Mouse (Mus musculus) hindbrain, embryonic 16.5 days (tissue): ENCODE data around the gene Cyp4a30b. TPM values are rescaled to one million over a fixed set of nuclear protein-coding genes. Genes with fewer than 3 reads are reported as not detected.
"Not testable (repeated sequence)": the region's sequence is repeated elsewhere in the genome, so short reads cannot be mapped to it uniquely, and the experiment has no call there.

Source experiments
- ATAC-seq: fragments of 200-750 bp; cut with Nextera tagmentation; 2 replicates; pipeline ENCODE4 v1.8.0; 2017; ENCODE audit warnings: moderate TSS enrichment, moderate library complexity
- H3K27ac ChIP-seq: fragments of 300-500 bp; sonication (generic); 2 replicates; pipeline ENCODE4 v1.5.1; 2014; ENCODE audit warnings: low read depth, mild to moderate bottlenecking, control low read depth, low read length, moderate library complexity
- H3K27me3 ChIP-seq: fragments of 300-500 bp; sonication (generic); replicated peaks from 2 replicates; pipeline ENCODE4 v1.6.1; 2014; ENCODE audit warnings: low read length; ENCODE audit not compliant: control insufficient read depth, insufficient read depth
- H3K36me3 ChIP-seq: fragments of 300-500 bp; sonication (generic); 2 replicates; pipeline ENCODE4 v1.6.1; 2014; ENCODE audit warnings: mild to moderate bottlenecking, low read length, moderate library complexity, mixed read lengths; ENCODE audit not compliant: control insufficient read depth, insufficient read depth
- H3K4me1 ChIP-seq: fragments of 300-500 bp; sonication (generic); 2 replicates; pipeline ENCODE4 v1.6.1; 2014; ENCODE audit warnings: low read depth, low read length; ENCODE audit not compliant: control insufficient read depth, insufficient read depth
- H3K4me2 ChIP-seq: fragments of 300-500 bp; sonication (generic); 2 replicates; pipeline ENCODE4 v1.6.1; 2014; ENCODE audit warnings: mild to moderate bottlenecking, low read length, control low read depth, moderate library complexity
- H3K4me3 ChIP-seq: fragments of 300-500 bp; sonication (generic); 2 replicates; pipeline ENCODE4 v1.5.1; 2014; ENCODE audit warnings: mild to moderate bottlenecking, low read length, control low read depth, moderate library complexity
- H3K9ac ChIP-seq: fragments of 300-500 bp; sonication (generic); 2 replicates; pipeline ENCODE4 v1.6.1; 2014; ENCODE audit warnings: low read depth, mild to moderate bottlenecking, control low read depth, low read length, moderate library complexity
- H3K9me3 ChIP-seq: fragments of 300-500 bp; sonication (generic); 2 replicates; pipeline ENCODE4 v1.6.1; 2014; ENCODE audit warnings: mild to moderate bottlenecking, low read length, moderate library complexity; ENCODE audit not compliant: control insufficient read depth
- WGBS: fragments of 180-500 bp; shearing (Covaris S2); extraction: QIAGEN DNeasy Blood & Tissue Kit; methylation state at CpG from one replicate; pipeline ENCODE4 v1.1.7; 2014; 5-methylcytosine and 5-hydroxymethylcytosine counted together
- polyA plus RNA-seq: library from polyadenylated mRNA; unstranded; fragments of >200 nt; fragmentation: Nextera tagmentation; extraction: Ambion mirVana; gene quantifications from 2 replicates; pipeline ENCODE4 v1.2.1, GENCODE M21; 2015

Cyp4a30b gene
- not detected in 2 replicates for polyA plus RNA-seq

DNA sequence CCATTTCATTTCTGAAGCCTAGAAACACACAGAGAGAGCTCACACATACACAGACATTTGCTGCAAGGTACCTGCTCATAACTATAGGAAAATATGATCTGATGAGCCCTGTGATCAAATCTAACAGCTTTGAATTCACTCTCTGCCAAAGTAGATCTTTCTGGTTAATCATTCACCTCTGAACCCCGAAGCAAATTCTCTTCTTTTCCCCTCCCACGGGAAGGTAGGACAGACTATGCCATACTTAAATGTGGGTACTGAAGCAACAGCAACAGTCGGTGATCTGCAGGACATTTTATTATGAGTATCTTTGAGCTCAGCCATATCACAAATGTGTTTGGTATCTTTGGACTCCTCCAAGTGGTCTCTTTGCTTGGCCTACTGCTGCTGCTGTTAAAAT is at the start of gene Cyp4a30b:
TSS of gene Cyp4a30b (plus strand) at position 301 of the 400 bp plus-strand sequence.
- no peak within 1 kb of the TSS for H3K27ac ChIP-seq
- no peaks in the 10 kb centered on the region for H3K9me3 ChIP-seq
- 76% methylated on average over 3 of the region's 3 CpGs for WGBS
- no peak within 1 kb of the TSS for H3K9ac ChIP-seq
- ATAC-seq, result no peak
- no peak within 1 kb of the TSS for H3K4me2 ChIP-seq
- H3K4me1 ChIP-seq, result no peaks in the 10 kb centered on the region
- no peaks in the 10 kb centered on the region for H3K36me3 ChIP-seq
- H3K4me3 ChIP-seq, result no peak within 1 kb of the TSS
- no peaks in the 10 kb centered on the region for H3K27me3 ChIP-seq

DNA sequence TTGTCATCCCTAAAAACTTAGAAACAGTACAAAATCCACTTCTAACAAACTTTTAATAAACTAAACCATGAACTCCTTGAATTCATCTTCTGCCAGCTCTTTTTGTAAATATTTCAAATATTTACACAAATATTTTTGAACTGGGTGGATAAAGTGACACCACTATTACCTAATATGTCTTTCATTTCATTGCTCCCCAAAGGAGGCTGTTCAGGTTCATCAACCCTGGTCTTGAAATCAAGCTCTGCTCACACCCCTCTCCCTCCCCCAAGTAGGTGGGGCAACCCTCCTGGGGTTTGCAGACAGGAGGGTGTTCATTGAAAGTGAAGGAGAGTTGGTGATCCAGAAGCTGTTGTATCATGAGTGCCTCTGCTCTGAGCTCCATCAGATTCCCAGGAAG is 41.1 kb upstream of the Cyp4a30b start, which contains the start of gene Cyp4a12b:
TSS of gene Cyp4a12b (plus strand) at position 301 of the 400 bp plus-strand sequence.
- ATAC-seq, H3K4me1 ChIP-seq, H3K9ac ChIP-seq, H3K36me3 ChIP-seq, H3K9me3 ChIP-seq, H3K4me3 ChIP-seq, H3K4me2 ChIP-seq, H3K27me3 ChIP-seq, H3K27ac ChIP-seq: not testable (repeated sequence)

DNA sequence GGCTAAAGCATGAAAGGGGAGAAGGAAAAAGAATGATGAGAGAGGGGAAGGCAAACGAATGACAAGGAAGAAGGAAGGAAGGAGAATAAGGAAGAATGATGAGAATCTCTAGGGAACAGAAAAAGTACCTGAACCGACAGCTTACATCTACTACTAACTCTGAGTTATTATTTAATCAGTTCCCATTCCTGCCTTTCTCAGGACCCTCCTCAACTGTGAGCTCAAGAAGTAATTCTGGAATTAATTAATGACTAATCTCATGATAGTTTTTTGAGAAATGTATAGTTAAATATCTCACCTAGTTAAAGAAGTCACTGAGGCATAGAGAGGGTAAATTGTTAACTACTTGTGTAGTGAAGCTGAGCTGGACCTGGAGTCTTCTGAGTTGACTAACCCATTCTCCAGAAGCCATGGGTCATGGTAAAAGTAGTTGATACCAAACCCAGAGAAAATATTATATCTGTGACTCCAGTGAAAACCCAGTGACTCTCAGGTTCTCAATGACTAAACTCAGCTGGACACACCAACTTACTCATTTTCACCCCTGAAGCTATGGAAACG is 1.7 kb upstream of the Cyp4a30b start:
- Histone ChIP-seq H3K36me3 (no peaks in the 10 kb centered on the region), H3K9me3 (no peaks in the 10 kb centered on the region), H3K9ac (no peak overlapping the region), H3K27ac (no peak overlapping the region), H3K4me2 (no peak overlapping the region), H3K4me3 (no peak overlapping the region), H3K27me3 (no peaks in the 10 kb centered on the region), H3K4me1 (no peaks in the 10 kb centered on the region)
- WGBS, result 70% methylated on average over 3 of the region's 3 CpGs
- ATAC-seq, result no peak

DNA sequence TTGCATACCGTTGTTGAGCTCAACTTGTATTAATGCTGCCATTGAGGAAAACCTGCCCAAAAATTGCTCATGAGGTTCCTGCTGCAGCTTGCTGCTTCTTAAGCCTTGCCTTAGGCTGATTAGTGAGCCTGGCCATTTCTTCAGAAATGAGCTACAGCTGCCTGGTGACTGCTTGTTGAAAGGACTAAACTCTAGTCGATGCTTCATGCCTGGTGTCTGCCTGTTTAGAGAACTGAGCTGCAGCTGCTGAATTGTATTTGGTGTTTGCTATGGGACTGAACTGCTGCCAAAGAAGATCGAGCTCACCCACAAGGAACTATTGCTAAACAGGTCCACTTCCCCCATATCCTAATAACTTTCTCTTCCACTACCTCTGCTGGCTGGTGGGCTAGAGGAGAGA is 21.2 kb downstream of the Cyp4a30b start:
- H3K27me3 ChIP-seq, H3K9ac ChIP-seq, H3K4me3 ChIP-seq, H3K36me3 ChIP-seq, H3K27ac ChIP-seq, ATAC-seq, H3K4me2 ChIP-seq, H3K4me1 ChIP-seq, H3K9me3 ChIP-seq: not testable (repeated sequence)
- 80% methylated on average over 3 of the region's 3 CpGs for WGBS

DNA sequence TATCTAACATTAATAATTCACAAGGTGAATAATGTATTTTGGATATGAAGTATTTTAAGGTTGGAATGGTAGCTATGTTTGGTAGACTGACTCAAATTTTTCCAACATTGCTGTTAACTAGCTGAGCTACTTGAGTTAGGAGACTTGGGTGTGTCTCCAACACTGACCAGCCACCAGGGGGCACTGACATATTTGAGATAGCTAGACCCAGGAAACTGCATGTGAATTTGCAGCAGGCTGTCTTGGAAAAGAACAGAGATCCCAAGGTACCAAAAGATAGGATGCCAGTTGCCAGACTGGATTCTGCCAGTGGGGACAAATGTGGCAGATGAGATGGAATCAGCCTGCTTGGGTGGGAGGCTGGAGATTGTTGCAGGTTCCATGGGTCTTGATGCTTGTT is 23.6 kb downstream of the Cyp4a30b start:
- H3K9me3 ChIP-seq, H3K4me3 ChIP-seq, H3K4me2 ChIP-seq, H3K36me3 ChIP-seq, ATAC-seq, H3K27me3 ChIP-seq, H3K4me1 ChIP-seq, H3K9ac ChIP-seq, H3K27ac ChIP-seq: not testable (repeated sequence)

DNA sequence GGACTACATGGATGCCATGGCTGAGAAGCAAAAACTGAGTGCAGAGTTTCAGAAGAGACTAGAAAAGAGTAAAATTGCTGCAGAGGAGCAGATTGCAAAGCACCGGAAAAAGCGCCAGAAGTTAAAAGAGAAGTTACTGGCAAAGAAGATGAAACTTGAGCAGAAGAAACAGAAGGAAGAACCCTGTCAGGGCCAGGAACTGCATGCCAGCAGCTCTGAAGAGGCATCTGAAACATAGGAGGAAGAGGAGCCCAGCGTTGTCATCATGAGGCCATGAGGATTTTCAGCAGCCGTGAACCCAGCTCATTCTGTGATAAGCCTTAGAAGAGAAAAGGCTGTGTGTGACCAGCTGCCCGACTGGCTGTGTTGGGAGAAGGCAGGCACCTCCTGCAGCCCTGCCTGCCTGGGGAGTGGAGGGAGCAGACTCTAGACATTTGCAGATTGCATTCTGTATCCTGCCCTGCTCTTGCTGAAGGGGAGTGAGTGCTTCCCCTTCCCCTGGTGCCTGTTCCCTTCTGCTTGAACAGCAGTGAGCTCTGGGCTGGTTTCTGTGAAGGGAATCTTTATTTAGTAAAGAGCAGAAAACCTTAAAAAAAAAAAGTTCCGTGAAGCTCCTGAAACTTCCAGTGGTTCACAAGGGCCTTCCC is 28.7 kb downstream of the Cyp4a30b start:
- 80% methylated on average over 6 of the region's 6 CpGs for WGBS
- H3K9ac ChIP-seq, result no peak overlapping the region
- H3K27ac ChIP-seq, result no peak overlapping the region
- H3K9me3 ChIP-seq, result no peaks in the 10 kb centered on the region
- no peak overlapping the region for H3K4me3 ChIP-seq
- ATAC-seq, result no peak
- H3K36me3 ChIP-seq, result no peaks in the 10 kb centered on the region
- H3K4me2 ChIP-seq, result no peak overlapping the region
- H3K4me1 ChIP-seq, result no peaks in the 10 kb centered on the region
- no peaks in the 10 kb centered on the region for H3K27me3 ChIP-seq

DNA sequence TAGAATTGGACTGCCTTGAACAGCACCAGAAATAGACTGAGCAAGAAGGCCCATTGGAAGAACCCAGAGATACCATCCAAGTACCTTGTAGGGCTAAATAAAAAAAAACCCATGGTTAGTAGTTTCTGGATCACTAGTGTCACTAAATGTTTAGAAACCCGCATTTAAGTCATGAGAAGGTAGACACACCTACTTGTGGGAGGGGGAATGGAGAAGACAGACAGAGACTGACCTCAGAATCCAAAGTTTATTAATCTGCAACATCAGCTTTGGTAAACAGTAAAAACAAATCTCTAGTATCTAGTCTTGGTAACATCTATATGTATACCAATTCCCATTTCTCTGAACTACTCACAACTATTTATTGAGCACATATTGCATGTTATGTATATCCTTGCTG is 43.6 kb downstream of the Cyp4a30b start, which contains the start of gene Cyp4a14:
TSS of gene Cyp4a14 (minus strand) at position 142 of the 400 bp plus-strand sequence.
- Histone ChIP-seq H3K4me2 (no peak within 1 kb of the TSS), H3K9ac (no peak within 1 kb of the TSS), H3K4me1 (no peaks in the 10 kb centered on the region), H3K4me3 (no peak within 1 kb of the TSS), H3K9me3 (no peaks in the 10 kb centered on the region), H3K36me3 (no peaks in the 10 kb centered on the region), H3K27me3 (no peaks in the 10 kb centered on the region), H3K27ac (no peak within 1 kb of the TSS)
- ATAC-seq, result no peak
- 91% methylated on average over 1 of the region's 1 CpGs for WGBS

DNA sequence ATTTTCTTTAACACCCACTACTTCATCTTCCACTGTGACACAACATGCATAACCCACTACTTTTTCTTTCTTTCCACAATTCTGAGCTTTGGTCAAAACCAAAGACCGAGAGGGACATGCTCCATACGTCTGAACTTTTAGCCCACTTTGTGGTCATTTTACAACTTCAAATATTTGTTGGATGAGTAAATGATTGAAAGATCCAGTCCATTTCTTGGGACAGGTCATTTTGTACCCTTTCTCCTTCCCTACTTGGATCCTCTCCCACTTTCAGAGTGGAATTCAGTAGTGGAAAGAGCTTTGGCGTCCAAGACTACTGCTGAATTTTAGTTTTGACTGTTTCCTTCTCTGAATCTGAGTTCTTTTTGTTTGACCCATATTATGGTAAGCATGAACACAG is 45.1 kb downstream of the Cyp4a30b start:
- no peak overlapping the region for H3K4me3 ChIP-seq
- no peak overlapping the region for H3K9ac ChIP-seq
- no peaks in the 10 kb centered on the region for H3K36me3 ChIP-seq
- H3K27ac ChIP-seq, result no peak overlapping the region
- H3K4me2 ChIP-seq, result no peak overlapping the region
- ATAC-seq, result no peak
- no peaks in the 10 kb centered on the region for H3K4me1 ChIP-seq
- 86% methylated on average over 3 of the region's 3 CpGs for WGBS
- H3K27me3 ChIP-seq, result no peaks in the 10 kb centered on the region
- no peaks in the 10 kb centered on the region for H3K9me3 ChIP-seq

DNA sequence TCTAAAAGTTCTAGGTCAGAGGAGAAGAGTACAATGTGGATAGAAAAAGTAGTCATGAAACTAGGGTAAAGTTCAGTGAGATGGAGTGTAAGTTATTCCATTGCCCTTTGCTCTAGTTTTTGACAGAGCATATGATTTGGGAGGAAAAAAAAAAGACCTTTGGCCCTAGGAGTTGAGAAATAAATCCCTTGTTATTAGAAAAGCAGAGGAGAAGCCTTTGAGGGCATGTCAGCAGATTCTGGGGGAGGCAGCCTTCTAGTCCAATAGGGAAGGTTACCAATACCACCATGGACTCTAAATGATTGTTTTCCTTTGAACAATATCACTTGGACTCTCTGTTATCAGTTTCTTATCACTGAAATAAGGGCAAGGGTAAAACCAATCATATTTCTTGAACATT is 61.6 kb downstream of the Cyp4a30b start:
- H3K9me3 ChIP-seq, ATAC-seq: not testable (repeated sequence)

More for the DNA sequence above, 61.6 kb downstream of the Cyp4a30b start:
- H3K4me2 ChIP-seq, H3K36me3 ChIP-seq, H3K27ac ChIP-seq, H3K4me1 ChIP-seq, H3K27me3 ChIP-seq, H3K4me3 ChIP-seq, H3K9ac ChIP-seq: not testable (repeated sequence)
